Mouse (Mus musculus) adrenal gland, postnatal 36 days (tissue): ENCODE results near the gene Hs3st3b1. TPM values are rescaled to one million over a fixed set of nuclear protein-coding genes. Genes with fewer than 3 reads are reported as not detected.
A peak's percentile ranks its signal among the peaks of the same experiment; 100 is the strongest.

Experiments used
- DNase-seq, 2 experiments: peaks; one replicate each; pipeline ENCODE4 v3.0.0; 2021; ENCODE audit warnings: mixed read lengths in 1 of 2
- long read RNA-seq, 2 experiments: library from polyadenylated mRNA; stranded (forward); transcript quantifications; one replicate each; pipeline ENCODE4 v2.0.0; 2021; ENCODE audit warnings: borderline sequencing depth in 2 of 2
- total RNA-seq, 2 experiments: library from RNA; stranded (reverse); gene quantifications; 2 replicates each; pipeline ENCODE4 v1.2.3; 2021

Gene Hs3st3b1
- 1 to 10 TPM; 2.0 to 2.3 TPM for total RNA-seq
- long read RNA-seq, experiment 1 = 0 reads
- long read RNA-seq, experiment 2 = 0 reads

- DNase-seq = peak; percentile 96
Measured at GRCm38 (mm10) chr11:63922091-63922621, at the start of gene Hs3st3b1. TSS of gene Hs3st3b1 (minus strand) at chr11:63922290.

- no peak for DNase-seq
Measured at GRCm38 (mm10) chr11:63971462-63971861, 49.4 kb upstream of the Hs3st3b1 start.

GRCm38 (mm10) chr11:63970818-63971217 lies 48.7 kb upstream of the Hs3st3b1 start:
- no peak for DNase-seq

GRCm38 (mm10) chr11:63969205-63969910 lies 47.3 kb upstream of the Hs3st3b1 start:
- no peak for DNase-seq

- no peak for DNase-seq
Measured at GRCm38 (mm10) chr11:63968388-63969035, 46.4 kb upstream of the Hs3st3b1 start.

- DNase-seq = no peak
Measured at GRCm38 (mm10) chr11:63967641-63968387, 45.7 kb upstream of the Hs3st3b1 start.

GRCm38 (mm10) chr11:63965437-63965836 lies 43.3 kb upstream of the Hs3st3b1 start:
- peak in 1 of 2 experiments; percentile 18 for DNase-seq

- DNase-seq = peak in 1 of 2 experiments; percentile 58
Measured at GRCm38 (mm10) chr11:63957207-63957606, 35.1 kb upstream of the Hs3st3b1 start.

- DNase-seq = no peak
Measured at GRCm38 (mm10) chr11:63956748-63957147, 34.7 kb upstream of the Hs3st3b1 start.

- no peak for DNase-seq
Measured at GRCm38 (mm10) chr11:63953887-63954286, 31.8 kb upstream of the Hs3st3b1 start.

GRCm38 (mm10) chr11:63952743-63953191 lies 30.7 kb upstream of the Hs3st3b1 start:
- no peak for DNase-seq

GRCm38 (mm10) chr11:63951831-63952631 lies 29.9 kb upstream of the Hs3st3b1 start:
- DNase-seq = peak; percentile 33 to 54

GRCm38 (mm10) chr11:63948371-63948770 lies 26.3 kb upstream of the Hs3st3b1 start:
- no peak for DNase-seq

GRCm38 (mm10) chr11:63947024-63947423 lies 24.9 kb upstream of the Hs3st3b1 start:
- no peak for DNase-seq

- DNase-seq = no peak
Measured at GRCm38 (mm10) chr11:63943947-63944346, 21.9 kb upstream of the Hs3st3b1 start.

- DNase-seq = no peak
Measured at GRCm38 (mm10) chr11:63943268-63943890, 21.3 kb upstream of the Hs3st3b1 start.

GRCm38 (mm10) chr11:63942177-63942576 lies 20.1 kb upstream of the Hs3st3b1 start:
- no peak for DNase-seq

- no peak for DNase-seq
Measured at GRCm38 (mm10) chr11:63936641-63937040, 14.6 kb upstream of the Hs3st3b1 start.

GRCm38 (mm10) chr11:63926901-63927300 lies 4.8 kb upstream of the Hs3st3b1 start:
- no peak for DNase-seq

GRCm38 (mm10) chr11:63925161-63925582 lies 3.1 kb upstream of the Hs3st3b1 start:
- peak; percentile 84 to 91 for DNase-seq
